Mouse (Mus musculus) kidney, embryonic 14.5 days (tissue): ENCODE measurements around the gene Gramd1b. TPM values are rescaled to one million over a fixed set of nuclear protein-coding genes. Genes with fewer than 3 reads are reported as not detected.

Experiments
- ATAC-seq: fragments of 200-750 bp; cut with Nextera tagmentation; 2 replicates; pipeline ENCODE4 v1.8.0; 2017; ENCODE audit warnings: moderate number of reproducible peaks, mild to moderate bottlenecking, moderate TSS enrichment, moderate library complexity; ENCODE audit not compliant: low FRiP score, low TSS enrichment
- H3K27ac ChIP-seq: fragments of 300-500 bp; sonication (generic); 2 replicates; pipeline ENCODE4 v1.5.1; 2014; ENCODE audit warnings: low read depth, mild to moderate bottlenecking, low read length, moderate library complexity, mixed read lengths
- H3K27me3 ChIP-seq: fragments of 300-500 bp; sonication (generic); 2 replicates; pipeline ENCODE4 v1.6.1; 2014; ENCODE audit warnings: mild to moderate bottlenecking, low read length; ENCODE audit not compliant: control insufficient read depth, insufficient read depth
- H3K36me3 ChIP-seq: fragments of 300-500 bp; sonication (generic); 2 replicates; pipeline ENCODE4 v1.6.1; 2014; ENCODE audit warnings: low read length, mixed read lengths; ENCODE audit not compliant: control insufficient read depth, insufficient read depth
- H3K4me1 ChIP-seq: fragments of 300-500 bp; sonication (generic); 2 replicates; pipeline ENCODE4 v1.6.1; 2014; ENCODE audit warnings: low read length, mixed read lengths; ENCODE audit not compliant: control insufficient read depth, insufficient read depth
- H3K4me2 ChIP-seq: fragments of 300-500 bp; sonication (generic); replicated peaks from 2 replicates; pipeline ENCODE4 v1.6.1; 2014; ENCODE audit warnings: low read depth, mild to moderate bottlenecking, low read length
- H3K4me3 ChIP-seq: fragments of 300-500 bp; sonication (generic); 2 replicates; pipeline ENCODE4 v1.5.1; 2014; ENCODE audit warnings: mild to moderate bottlenecking, low read length
- H3K9ac ChIP-seq: fragments of 300-500 bp; sonication (generic); 2 replicates; pipeline ENCODE4 v1.6.1; 2014; ENCODE audit warnings: low read depth, mild to moderate bottlenecking, low read length, moderate library complexity
- H3K9me3 ChIP-seq: fragments of 300-500 bp; sonication (generic); 2 replicates; pipeline ENCODE4 v1.6.1; 2016; ENCODE audit warnings: low read length; ENCODE audit not compliant: control insufficient read depth
- WGBS: fragments of 180-500 bp; shearing (Covaris S2); extraction: QIAGEN DNeasy Blood & Tissue Kit; methylation state at CpG from one replicate; pipeline ENCODE4 v1.1.7; 2014; 5-methylcytosine and 5-hydroxymethylcytosine counted together
- polyA plus RNA-seq: library from polyadenylated mRNA; unstranded; fragments of >200 nt; fragmentation: Nextera tagmentation; extraction: Ambion mirVana; gene quantifications from 2 replicates; pipeline ENCODE4 v1.2.1, GENCODE M21; 2014

Gramd1b gene
- polyA plus RNA-seq, 1 experiment from 2014 or later: 7.4 TPM

- WGBS: 94% methylated on average over 2 of the region's 2 CpGs
Observed at GRCm38 (mm10) chr9:40448646-40449243, 82.4 kb downstream of the Gramd1b start.

DNA sequence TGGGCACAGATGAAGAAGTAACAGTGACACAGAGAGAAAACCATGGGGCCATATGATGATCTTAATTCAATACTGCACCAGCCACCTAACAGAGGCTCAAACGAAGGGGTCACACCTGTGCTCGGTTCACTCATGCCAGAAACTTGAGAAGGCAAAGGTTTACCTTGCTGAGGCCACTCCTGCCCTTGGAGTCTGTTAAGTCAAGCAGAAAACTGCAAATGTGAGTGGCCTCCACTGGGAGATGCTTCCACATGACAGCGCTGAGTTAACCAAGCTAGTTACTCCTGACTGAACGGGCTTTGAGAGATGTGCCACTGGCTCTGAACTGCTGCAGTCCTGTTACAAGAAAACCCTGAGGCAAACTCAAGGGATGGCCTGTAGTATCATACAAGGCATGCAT lies 83.9 kb downstream of the Gramd1b start:
- no peak overlapping the region for H3K4me2 ChIP-seq
- 0 out of 2 replicates have a peak, but pooled peaks have one; percentile 28 for ATAC-seq
- 41% methylated on average over 4 of the region's 4 CpGs for WGBS

More at GRCm38 (mm10) chr9:40448646-40449243, 82.4 kb downstream of the Gramd1b start:
- H3K9me3 ChIP-seq: no peaks in the 10 kb centered on the region
- no peak for ATAC-seq
- H3K4me1 ChIP-seq: 0 out of 2 replicates have a peak, but pooled peaks cover 3% of the 10 kb centered on the region
- H3K27ac ChIP-seq: no peak overlapping the region
- H3K4me3 ChIP-seq: no peak overlapping the region
- no peak overlapping the region for H3K4me2 ChIP-seq
- H3K9ac ChIP-seq: no peak overlapping the region
- no peaks in the 10 kb centered on the region for H3K27me3 ChIP-seq
- no peaks in the 10 kb centered on the region for H3K36me3 ChIP-seq

DNA sequence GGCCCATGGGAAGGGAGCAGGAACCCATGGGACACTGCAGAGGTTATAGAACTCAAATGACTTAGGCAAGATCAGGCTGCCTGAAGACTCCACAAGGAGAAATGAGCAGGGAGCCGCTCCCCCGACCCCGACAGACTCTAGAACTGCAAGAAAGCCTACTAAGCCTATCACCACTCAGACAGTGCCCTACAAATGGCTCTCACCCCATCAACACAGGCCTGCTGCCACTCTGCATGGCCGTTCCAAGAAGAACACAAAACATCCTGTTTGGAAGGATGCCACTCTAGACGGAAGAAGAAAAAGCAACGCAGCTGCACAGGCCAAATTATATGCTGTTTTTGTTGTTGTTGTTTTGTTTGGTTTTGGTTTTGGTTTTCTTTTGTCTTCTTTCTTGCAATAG lies 86.2 kb downstream of the Gramd1b start:
- Histone ChIP-seq H3K36me3 (no peaks in the 10 kb centered on the region), H3K9me3 (no peaks in the 10 kb centered on the region), H3K27ac (no peak overlapping the region), H3K4me2 (no peak overlapping the region), H3K4me1 (0 out of 2 replicates have a peak, but pooled peaks cover 7% of the 10 kb centered on the region), H3K9ac (no peak overlapping the region), H3K27me3 (no peaks in the 10 kb centered on the region), H3K4me3 (no peak overlapping the region)
- WGBS: 95% methylated on average over 6 of the region's 6 CpGs
- ATAC-seq: no peak

More for the DNA sequence above, 83.9 kb downstream of the Gramd1b start:
- Histone ChIP-seq H3K9ac (no peak overlapping the region), H3K27ac (no peak overlapping the region), H3K4me1 (0 out of 2 replicates have a peak, but pooled peaks cover 5% of the 10 kb centered on the region), H3K36me3 (no peaks in the 10 kb centered on the region), H3K27me3 (no peaks in the 10 kb centered on the region), H3K9me3 (no peaks in the 10 kb centered on the region), H3K4me3 (no peak overlapping the region)

- Histone ChIP-seq H3K9ac (no peak overlapping the region), H3K27me3 (no peaks in the 10 kb centered on the region), H3K36me3 (no peaks in the 10 kb centered on the region), H3K4me2 (no peak overlapping the region), H3K27ac (no peak overlapping the region), H3K9me3 (no peaks in the 10 kb centered on the region), H3K4me3 (no peak overlapping the region), H3K4me1 (0 out of 2 replicates have a peak, but pooled peaks cover 7% of the 10 kb centered on the region)
- WGBS: 30% methylated on average over 5 of the region's 5 CpGs
- no peak for ATAC-seq
Observed at GRCm38 (mm10) chr9:40442784-40443183, 88.4 kb downstream of the Gramd1b start.

GRCm38 (mm10) chr9:40439973-40440687 lies 91.1 kb downstream of the Gramd1b start:
- Histone ChIP-seq H3K4me1 (0 out of 2 replicates have a peak, but pooled peaks cover 7% of the 10 kb centered on the region), H3K9me3 (no peaks in the 10 kb centered on the region), H3K4me2 (no peak overlapping the region), H3K36me3 (no peaks in the 10 kb centered on the region), H3K4me3 (no peak overlapping the region), H3K27ac (no peak overlapping the region), H3K9ac (no peak overlapping the region), H3K27me3 (no peaks in the 10 kb centered on the region)
- WGBS: 82% methylated on average over 8 of the region's 8 CpGs
- no peak for ATAC-seq

- no peak for ATAC-seq
- H3K4me3 ChIP-seq: no peak overlapping the region
- H3K4me2 ChIP-seq: no peak overlapping the region
- H3K4me1 ChIP-seq: 0 out of 2 replicates have a peak, but pooled peaks cover 7% of the 10 kb centered on the region
- no peak overlapping the region for H3K9ac ChIP-seq
- H3K27ac ChIP-seq: no peak overlapping the region
- no peaks in the 10 kb centered on the region for H3K36me3 ChIP-seq
- no peaks in the 10 kb centered on the region for H3K27me3 ChIP-seq
- 73% methylated on average over 12 of the region's 12 CpGs for WGBS
- no peaks in the 10 kb centered on the region for H3K9me3 ChIP-seq
Observed at GRCm38 (mm10) chr9:40438731-40439526, 92.3 kb downstream of the Gramd1b start.

DNA sequence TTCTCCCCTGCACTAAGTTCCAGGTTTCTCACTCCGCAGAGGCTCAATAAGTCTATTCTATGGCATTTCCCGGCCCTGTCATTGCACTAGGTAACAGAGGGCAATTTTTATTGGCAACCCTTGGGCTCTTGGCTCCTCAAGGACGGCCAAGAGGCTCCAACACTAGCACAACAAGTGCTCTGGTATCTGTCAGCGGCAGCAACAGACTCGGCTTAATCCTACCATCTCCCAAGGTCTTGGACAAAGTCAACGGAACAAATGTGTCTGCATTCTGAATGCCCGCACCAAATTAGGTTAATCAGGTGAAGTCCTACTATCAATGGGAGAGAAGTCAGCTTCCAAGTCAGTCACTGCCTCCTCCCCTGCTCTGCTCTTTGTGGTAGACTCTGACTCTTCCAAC lies 93.3 kb downstream of the Gramd1b start:
- Histone ChIP-seq H3K27me3 (no peaks in the 10 kb centered on the region), H3K4me2 (no peak overlapping the region), H3K4me1 (0 out of 2 replicates have a peak, but pooled peaks cover 7% of the 10 kb centered on the region), H3K27ac (no peak overlapping the region), H3K9me3 (0 out of 2 replicates have a peak, but pooled peaks cover 1% of the 10 kb centered on the region), H3K36me3 (no peaks in the 10 kb centered on the region), H3K4me3 (no peak overlapping the region), H3K9ac (no peak overlapping the region)
- ATAC-seq: no peak
- WGBS: 90% methylated on average over 7 of the region's 7 CpGs

- WGBS: 92% methylated on average over 5 of the region's 5 CpGs
- Histone ChIP-seq H3K9me3 (0 out of 2 replicates have a peak, but pooled peaks cover 4% of the 10 kb centered on the region), H3K4me3 (no peak overlapping the region), H3K36me3 (no peaks in the 10 kb centered on the region), H3K9ac (no peak overlapping the region), H3K27me3 (no peaks in the 10 kb centered on the region), H3K4me2 (no peak overlapping the region), H3K4me1 (no peaks in the 10 kb centered on the region), H3K27ac (no peak overlapping the region)
- no peak for ATAC-seq
Observed at GRCm38 (mm10) chr9:40433286-40433685, 97.9 kb downstream of the Gramd1b start.
